Mouse (Mus musculus): Measurements from ENCODE around the gene Slc8a2. TPM values are rescaled to one million over a fixed set of nuclear protein-coding genes. Genes with fewer than 3 reads are reported as not detected.

Gene Slc8a2
- 0.78 and 1.3 TPM in 2 replicates for polyA plus RNA-seq (2012; rRNA removed)

- DNase-seq (ENCODE audit: low read depth): no peak
Observed at GRCm38 (mm10) chr7:16129421-16129845, at the start of gene Slc8a2. TSS of gene Slc8a2 (plus strand) at chr7:16129826.

GRCm38 (mm10) chr7:16079947-16080346 is 49.7 kb upstream of the Slc8a2 start:
- no peak for DNase-seq (ENCODE audit: low read depth)

- DNase-seq (ENCODE audit: low read depth): no peak
Observed at GRCm38 (mm10) chr7:16080581-16080980, 49.0 kb upstream of the Slc8a2 start.

- no peak for DNase-seq (ENCODE audit: low read depth)
Observed at GRCm38 (mm10) chr7:16083361-16083760, 46.3 kb upstream of the Slc8a2 start.

- DNase-seq (ENCODE audit: low read depth): no peak
Observed at GRCm38 (mm10) chr7:16087587-16087986, 42.0 kb upstream of the Slc8a2 start.

GRCm38 (mm10) chr7:16094592-16094991 is 35.0 kb upstream of the Slc8a2 start:
- DNase-seq (ENCODE audit: low read depth): no peak

- peak; percentile 98 for DNase-seq (ENCODE audit: low read depth)
Observed at GRCm38 (mm10) chr7:16098021-16099017, 31.3 kb upstream of the Slc8a2 start, which contains the start of gene Napa. TSS of gene Napa (plus strand) at chr7:16098458.

GRCm38 (mm10) chr7:16099901-16100300 is 29.7 kb upstream of the Slc8a2 start:
- DNase-seq (ENCODE audit: low read depth): no peak

- no peak for DNase-seq (ENCODE audit: low read depth)
Observed at GRCm38 (mm10) chr7:16101081-16101480, 28.5 kb upstream of the Slc8a2 start.

- no peak for DNase-seq (ENCODE audit: low read depth)
Observed at GRCm38 (mm10) chr7:16101726-16102475, 27.7 kb upstream of the Slc8a2 start.

GRCm38 (mm10) chr7:16102686-16103226 is 26.9 kb upstream of the Slc8a2 start:
- no peak for DNase-seq (ENCODE audit: low read depth)

- DNase-seq (ENCODE audit: low read depth): no peak
Observed at GRCm38 (mm10) chr7:16103760-16104159, 25.9 kb upstream of the Slc8a2 start.

- DNase-seq (ENCODE audit: low read depth): no peak
Observed at GRCm38 (mm10) chr7:16104611-16105388, 24.8 kb upstream of the Slc8a2 start.

GRCm38 (mm10) chr7:16108886-16109542 is 20.6 kb upstream of the Slc8a2 start:
- no peak for DNase-seq (ENCODE audit: low read depth)

GRCm38 (mm10) chr7:16110158-16110557 is 19.5 kb upstream of the Slc8a2 start:
- no peak for DNase-seq (ENCODE audit: low read depth)

GRCm38 (mm10) chr7:16111284-16112090 is 18.1 kb upstream of the Slc8a2 start:
- no peak for DNase-seq (ENCODE audit: low read depth)

- no peak for DNase-seq (ENCODE audit: low read depth)
Observed at GRCm38 (mm10) chr7:16116418-16116817, 13.2 kb upstream of the Slc8a2 start.

- no peak for DNase-seq (ENCODE audit: low read depth)
Observed at GRCm38 (mm10) chr7:16117100-16117499, 12.5 kb upstream of the Slc8a2 start.

- DNase-seq (ENCODE audit: low read depth): no peak
Observed at GRCm38 (mm10) chr7:16119569-16120261, 9.9 kb upstream of the Slc8a2 start, which contains the start of gene Kptn. TSS of gene Kptn (plus strand) at chr7:16119895.

Data from gonadal fat pad, adult 2 months (tissue).